Mouse (Mus musculus) CH12.LX (cell line): ENCODE measurements around the gene Thsd7b.

Experiments used
- CTCF ChIP-seq, 2 experiments: IDR thresholded peaks in 1 of 2; conservative IDR thresholded peaks in 1 of 2; 2 replicates each; pipeline ENCODE4 v1.5.1; 2011 to 2012; ENCODE audit warnings: low read depth in 2 of 2, low read length in 2 of 2, improper control_type of control experiment in 1 of 2, inconsistent platforms in 1 of 2, mild to moderate bottlenecking in 1 of 2, moderate library complexity in 1 of 2
- POLR2A ChIP-seq: IDR thresholded peaks from 2 replicates; pipeline ENCODE4 v1.6.1; 2011; ENCODE audit warnings: low read depth, mild to moderate bottlenecking, improper control_type of control experiment, low read length
- USF1 ChIP-seq: IDR thresholded peaks from 2 replicates; pipeline ENCODE4 v1.6.1; 2014; ENCODE audit warnings: low read depth, mild to moderate bottlenecking, inconsistent platforms, low read length, improper control_type of control experiment

GRCm38 (mm10) chr1:129990821-129991220 is 717.7 kb downstream of the Thsd7b start:
- TF ChIP-seq USF1: no peak
- no peak for TF ChIP-seq CTCF (conservative IDR thresholded peaks at IDR 0.05 in 1 of 2, IDR thresholded peaks at IDR 0.05 in 1 of 2; ENCODE audit: low read depth in 2 of 2, low read length in 2 of 2)
- TF ChIP-seq POLR2A: no peak
